Mouse (Mus musculus) megakaryocyte-erythroid progenitor cell, adult 5-6 weeks (primary cell): ENCODE measurements around the gene Serinc5. TPM values are rescaled to one million over a fixed set of nuclear protein-coding genes. Genes with fewer than 3 reads are reported as not detected.
A peak's percentile ranks its signal among the peaks of the same experiment; 100 is the strongest.

Source experiments
- ATAC-seq: replicated peaks from 2 replicates; pipeline ENCODE4 v1.8.0; 2016; ENCODE audit warnings: mild to moderate bottlenecking, inconsistent platforms; ENCODE audit not compliant: severe bottlenecking, poor library complexity, low FRiP score, low TSS enrichment
- total RNA-seq, 2 experiments: library from RNA; stranded (forward) in 1 of 2; stranded (reverse) in 1 of 2; fragments of 200-1000, 215-1000 nt in 1 of 2; fragments of >200 nt in 1 of 2; fragmentation: Nextera tagmentation in 1 of 2; gene quantifications; 2 replicates each; pipeline ENCODE4 v1.2.3; 2014 to 2017

The Serinc5 gene
- total RNA-seq, 2 experiments from 2014 or later, result 23.7 to 34.0 TPM

GRCm38 (mm10) chr13:92611254-92611784 lies 428 bp downstream of the Serinc5 start:
- ATAC-seq, result peak; percentile 4; the same call in 1 of the 2 replicates

GRCm38 (mm10) chr13:92611917-92612316 lies 1.0 kb downstream of the Serinc5 start:
- ATAC-seq, result no peak

GRCm38 (mm10) chr13:92613094-92613493 lies 2.2 kb downstream of the Serinc5 start:
- no peak for ATAC-seq

GRCm38 (mm10) chr13:92615201-92615600 lies 4.3 kb downstream of the Serinc5 start:
- ATAC-seq, result no peak

- ATAC-seq, result no peak
Observed at GRCm38 (mm10) chr13:92616459-92616858, 5.6 kb downstream of the Serinc5 start.

GRCm38 (mm10) chr13:92626196-92626595 lies 15.3 kb downstream of the Serinc5 start:
- ATAC-seq, result no peak

- ATAC-seq, result no peak
Observed at GRCm38 (mm10) chr13:92626725-92627124, 15.8 kb downstream of the Serinc5 start.

GRCm38 (mm10) chr13:92629509-92629908 lies 18.6 kb downstream of the Serinc5 start:
- peak; percentile 95 for ATAC-seq

GRCm38 (mm10) chr13:92631450-92631849 lies 20.6 kb downstream of the Serinc5 start:
- no peak for ATAC-seq

GRCm38 (mm10) chr13:92632550-92632949 lies 21.7 kb downstream of the Serinc5 start:
- no peak for ATAC-seq

- no peak for ATAC-seq
Observed at GRCm38 (mm10) chr13:92635040-92635439, 24.1 kb downstream of the Serinc5 start.

GRCm38 (mm10) chr13:92636226-92636909 lies 25.5 kb downstream of the Serinc5 start:
- no peak for ATAC-seq

- peak; percentile 93 for ATAC-seq
Observed at GRCm38 (mm10) chr13:92636910-92637275, 26.0 kb downstream of the Serinc5 start.

GRCm38 (mm10) chr13:92639093-92640014 lies 28.5 kb downstream of the Serinc5 start:
- peak; percentile 69 for ATAC-seq

GRCm38 (mm10) chr13:92644199-92644598 lies 33.3 kb downstream of the Serinc5 start:
- ATAC-seq, result peak; percentile 44

GRCm38 (mm10) chr13:92644753-92645152 lies 33.9 kb downstream of the Serinc5 start:
- no peak for ATAC-seq

GRCm38 (mm10) chr13:92647695-92648094 lies 36.8 kb downstream of the Serinc5 start:
- ATAC-seq, result no peak

- no peak for ATAC-seq
Observed at GRCm38 (mm10) chr13:92649111-92649510, 38.2 kb downstream of the Serinc5 start.

- ATAC-seq, result no peak
Observed at GRCm38 (mm10) chr13:92650956-92651355, 40.1 kb downstream of the Serinc5 start.

- ATAC-seq, result no peak
Observed at GRCm38 (mm10) chr13:92652498-92652897, 41.6 kb downstream of the Serinc5 start.
